Mouse (Mus musculus): ENCODE data around the gene Gm8660.
"Not testable (repeated sequence)": the region's sequence is repeated elsewhere in the genome, so short reads cannot be mapped to it uniquely, and the experiment has no call there.

The Gm8660 gene

DNA sequence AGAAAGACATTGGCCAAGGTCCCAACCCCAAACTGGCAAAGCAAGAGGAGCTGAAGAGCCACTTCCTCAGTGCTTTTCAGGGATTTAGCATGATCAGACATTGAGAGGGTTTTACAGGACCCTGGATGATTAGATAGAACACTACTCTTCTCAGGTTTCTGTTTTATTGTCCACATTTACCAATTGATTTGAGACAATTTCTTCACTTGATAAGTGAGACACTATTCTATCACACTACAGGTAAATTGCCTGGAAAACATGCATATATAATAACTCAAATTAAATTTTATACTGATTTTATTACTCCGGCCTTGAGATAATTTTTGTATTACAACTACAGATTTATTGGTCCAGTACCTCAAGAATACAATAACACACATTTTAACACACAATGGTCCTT lies at the start of gene Gm8660:
Gm8660 (minus strand) TSS at position 101 of the 400 bp plus-strand sequence.
- not testable (repeated sequence) for DNase-seq (ENCODE audit: extremely low spot score, low spot score)

DNA sequence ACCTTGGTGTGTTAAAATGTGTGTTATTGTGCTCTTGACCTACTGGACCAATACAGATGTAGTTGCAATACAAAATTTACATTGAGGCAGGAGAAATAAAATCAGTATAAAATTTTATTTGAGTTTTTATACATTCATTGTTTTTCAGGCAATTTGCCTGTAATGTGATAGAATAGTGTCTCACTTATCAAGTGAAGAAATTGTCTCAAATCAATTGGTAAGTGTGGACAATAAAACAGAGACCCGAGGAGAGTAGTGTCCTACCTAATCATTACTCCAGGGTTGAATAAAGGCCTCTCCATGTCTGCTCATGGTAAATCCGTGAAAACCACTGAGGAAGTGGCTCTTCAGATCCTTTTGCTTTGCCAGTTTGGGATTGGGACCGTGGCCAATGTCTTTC lies 42.4 kb upstream of the Gm8660 start, which contains the start of gene Vmn1r148:
Vmn1r148 (plus strand) TSS at position 301 of the 400 bp plus-strand sequence.
- DNase-seq (ENCODE audit: extremely low spot score, low spot score) = not testable (repeated sequence)

GRCm38 (mm10) chr7:22329617-22330016 lies 41.2 kb downstream of the Gm8660 start, which contains the start of gene Gm4187:
Gene Gm4187 (minus strand): TSS chr7:22329717.
- DNase-seq (ENCODE audit: extremely low spot score, low spot score) = not testable (repeated sequence)

All from neural tube, embryonic 10.5 days (tissue).